In the genomic region with DNA sequence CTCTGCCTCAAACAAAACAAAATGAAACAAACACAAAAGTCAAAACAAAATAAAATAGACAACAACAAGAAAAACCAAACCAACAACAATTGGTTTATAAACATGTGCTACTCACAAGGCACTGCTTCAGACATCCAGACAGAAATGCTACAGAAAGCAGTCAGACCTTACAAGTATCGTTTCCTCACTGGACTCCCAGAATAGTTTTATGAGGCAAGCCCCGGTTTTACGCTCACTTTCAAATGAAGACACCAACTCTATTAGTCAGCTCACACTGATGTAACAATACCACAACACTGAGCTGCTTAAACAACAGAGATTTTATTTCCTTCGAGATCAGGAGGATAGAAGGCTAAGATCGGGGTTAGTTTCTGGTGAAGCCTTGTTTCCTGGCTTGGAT, we compare ENCODE assay signal across 16 mouse cellular contexts. TPM values are rescaled to one million over a fixed set of nuclear protein-coding genes. Genes with fewer than 3 reads are reported as not detected.
"Had no signal": no experiment of that assay in that cellular context is flagged by ENCODE, and none has a peak within 500 bp of the region (broad histone marks: within the 10 kb centered on the region; RNA-seq: fewer than 3 reads in every experiment).

No protein-coding gene starts in this region.

- H3K36me3 ChIP-seq: limb, embryonic 10.5 days; liver, embryonic 15.5 days; midbrain, embryonic 12.5 days; neural tube, embryonic 15.5 days had no signal

- H3K9ac ChIP-seq: liver, embryonic 15.5 days; midbrain, embryonic 12.5 days; neural tube, embryonic 15.5 days had no signal

- H3K27me3 ChIP-seq: liver, embryonic 15.5 days; midbrain, embryonic 12.5 days; neural tube, embryonic 15.5 days had no signal

- H3K4me3 ChIP-seq: left cerebral cortex, adult 2 months; limb, embryonic 10.5 days; liver, embryonic 15.5 days; midbrain, embryonic 12.5 days; neural tube, embryonic 15.5 days had no signal

- H3K9me3 ChIP-seq: limb, embryonic 10.5 days; liver, embryonic 15.5 days; midbrain, embryonic 12.5 days; neural tube, embryonic 15.5 days had no signal

- H3K4me2 ChIP-seq: liver, embryonic 11.5 days; liver, embryonic 15.5 days; midbrain, embryonic 12.5 days; neural tube, embryonic 15.5 days had no signal

- ATAC-seq: lung, postnatal 0 days; midbrain, embryonic 16.5 days had no signal

- DNase-seq: kidney, adult 8-10 months; kidney, postnatal 36 days; lung, adult 2 months; lung, postnatal 36 days; thymus, postnatal 4 days had no signal

- H3K4me1 ChIP-seq: liver, embryonic 15.5 days had no signal

- H3K27ac ChIP-seq: left cerebral cortex, adult 2 months; limb, embryonic 10.5 days; liver, embryonic 15.5 days; midbrain, embryonic 12.5 days; neural tube, embryonic 15.5 days; stomach, postnatal 0 days had no signal

RNA-seq across cellular contexts. Expression of gene Sh2d6, which starts 0.8 kb away (rescaled TPM):
- total RNA-seq: megakaryocyte-erythroid progenitor cell, adult 5-6 weeks had no signal
- polyA plus RNA-seq: liver, embryonic 11.5 days; liver, embryonic 15.5 days; lung, postnatal 0 days; neural tube, embryonic 11.5 days had no signal
